Mouse (Mus musculus) spleen, adult 2 months (tissue): ENCODE results near the gene Crp. TPM values are rescaled to one million over a fixed set of nuclear protein-coding genes. Genes with fewer than 3 reads are reported as not detected.

ENCODE experiments used
- DNase-seq, 2 experiments: peaks; one replicate each; pipeline versions ENCODE4 v3.0.0 to v3.0.0-alpha.2; 2012 to 2021; ENCODE audit warnings: low spot score in 2 of 2, low read depth in 1 of 2
- H3K27ac ChIP-seq: fragments of 200-500 bp; 2 replicates; pipeline ENCODE4 v1.5.1; 2012; ENCODE audit warnings: low read length, inconsistent platforms; ENCODE audit not compliant: insufficient read depth
- H3K27me3 ChIP-seq: fragments of 200-500 bp; 2 replicates; pipeline ENCODE4 v1.6.1; 2012; ENCODE audit warnings: mild to moderate bottlenecking, moderate library complexity, low read length, inconsistent platforms; ENCODE audit not compliant: control insufficient read depth, insufficient read depth
- H3K36me3 ChIP-seq: fragments of 200-500 bp; 2 replicates; pipeline ENCODE4 v1.6.1; 2012; ENCODE audit warnings: mild to moderate bottlenecking, low read length, inconsistent platforms; ENCODE audit not compliant: control insufficient read depth, insufficient read depth
- H3K4me1 ChIP-seq: fragments of 200-500 bp; 2 replicates; pipeline ENCODE4 v1.6.1; 2011; ENCODE audit warnings: inconsistent platforms; ENCODE audit not compliant: control insufficient read depth, insufficient read depth, insufficient read length
- H3K4me3 ChIP-seq: fragments of 200-500 bp; 2 replicates; pipeline ENCODE4 v1.5.1; 2011; ENCODE audit warnings: mild to moderate bottlenecking, inconsistent platforms; ENCODE audit not compliant: insufficient read depth, insufficient read length; ENCODE audit errors: extremely low read depth
- CTCF ChIP-seq: fragments of 200-500 bp; IDR thresholded peaks from 2 replicates; pipeline ENCODE4 v1.5.1; 2011; ENCODE audit warnings: mild to moderate bottlenecking, inconsistent platforms; ENCODE audit not compliant: insufficient read depth, insufficient read length, insufficient replicate concordance; ENCODE audit errors: extremely low read depth
- POLR2A ChIP-seq: fragments of 200-500 bp; IDR thresholded peaks from 2 replicates; pipeline ENCODE4 v1.6.1; 2011; ENCODE audit warnings: low read depth, low read length, inconsistent platforms
- WGBS: fragments of 180-500 bp; shearing (Covaris S2); methylation state at CpG from one replicate; pipeline ENCODE4 v1.1.7; 2018; 5-methylcytosine and 5-hydroxymethylcytosine counted together
- polyA plus RNA-seq: library from polyadenylated mRNA; depleted of rRNA; stranded (reverse); fragments of >200 nt; gene quantifications from 2 replicates; pipeline ENCODE4 v1.2.3, GENCODE M21; 2012

Gene Crp
- polyA plus RNA-seq, 1 experiment: 0.07 TPM

- no peaks in the 10 kb centered on the region for H3K36me3 ChIP-seq
- H3K4me3 ChIP-seq: no peak overlapping the region
- 79% methylated on average over 3 of the region's 3 CpGs for WGBS
- H3K27ac ChIP-seq: no peak overlapping the region
- H3K27me3 ChIP-seq: no peaks in the 10 kb centered on the region
- TF ChIP-seq POLR2A (no peak), CTCF (no peak)
- DNase-seq: no peak
- H3K4me1 ChIP-seq: no peaks in the 10 kb centered on the region
Measured at GRCm38 (mm10) chr1:172657266-172657665, 40.6 kb upstream of the Crp start.

GRCm38 (mm10) chr1:172659688-172660087, 38.2 kb upstream of the Crp start:
- H3K27me3 ChIP-seq: no peaks in the 10 kb centered on the region

DNA sequence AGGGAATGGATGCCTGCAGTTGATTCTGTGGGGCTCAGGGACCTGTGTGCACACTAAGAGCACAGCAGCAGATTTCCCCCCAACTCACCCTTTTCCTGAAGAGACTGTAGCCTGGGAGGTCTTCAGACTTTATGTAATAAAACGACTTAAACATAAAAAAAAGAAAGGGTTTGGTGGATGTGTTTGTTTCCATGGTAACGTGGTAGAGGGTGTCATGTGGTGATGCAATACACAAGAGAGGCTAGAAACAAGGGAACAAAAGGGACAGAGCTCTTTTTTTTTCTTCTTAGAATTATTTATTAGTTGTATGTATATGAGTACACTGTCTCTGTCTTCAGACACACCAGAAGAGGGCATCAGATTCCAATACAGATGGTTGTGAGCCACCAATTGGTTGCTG, 32.4 kb upstream of the Crp start:
- no peaks in the 10 kb centered on the region for H3K27me3 ChIP-seq
- no peak overlapping the region for H3K4me3 ChIP-seq
- no peak overlapping the region for H3K27ac ChIP-seq
- WGBS: 59% methylated on average over 2 of the region's 2 CpGs
- DNase-seq: no peak
- H3K4me1 ChIP-seq: no peaks in the 10 kb centered on the region
- H3K36me3 ChIP-seq: no peaks in the 10 kb centered on the region
- TF ChIP-seq POLR2A: no peak

More at GRCm38 (mm10) chr1:172659688-172660087, 38.2 kb upstream of the Crp start:
- TF ChIP-seq POLR2A (no peak), CTCF (no peak)
- H3K4me3 ChIP-seq: no peak overlapping the region
- no peak overlapping the region for H3K27ac ChIP-seq
- no peak for DNase-seq
- 82% methylated on average over 8 of the region's 8 CpGs for WGBS
- no peaks in the 10 kb centered on the region for H3K4me1 ChIP-seq
- H3K36me3 ChIP-seq: no peaks in the 10 kb centered on the region

- Histone ChIP-seq H3K27ac (no peak overlapping the region), H3K4me3 (no peak overlapping the region), H3K4me1 (no peaks in the 10 kb centered on the region), H3K27me3 (no peaks in the 10 kb centered on the region), H3K36me3 (no peaks in the 10 kb centered on the region)
- WGBS: 86% methylated on average over 6 of the region's 6 CpGs
- DNase-seq: no peak
- TF ChIP-seq POLR2A (no peak), CTCF (no peak)
Measured at GRCm38 (mm10) chr1:172667597-172667996, 30.3 kb upstream of the Crp start.

GRCm38 (mm10) chr1:172670716-172671115, 27.1 kb upstream of the Crp start:
- Histone ChIP-seq H3K4me3 (no peak overlapping the region), H3K27ac (no peak overlapping the region), H3K4me1 (no peaks in the 10 kb centered on the region), H3K27me3 (no peaks in the 10 kb centered on the region), H3K36me3 (no peaks in the 10 kb centered on the region)
- DNase-seq: no peak
- no peak for TF ChIP-seq CTCF
- TF ChIP-seq POLR2A: no peak
- WGBS: 72% methylated on average over 1 of the region's 1 CpGs

GRCm38 (mm10) chr1:172680742-172681141, 17.1 kb upstream of the Crp start:
- no peak overlapping the region for H3K4me3 ChIP-seq
- TF ChIP-seq CTCF: no peak
- TF ChIP-seq POLR2A: no peak
- H3K4me1 ChIP-seq: no peaks in the 10 kb centered on the region
- DNase-seq: no peak
- H3K36me3 ChIP-seq: no peaks in the 10 kb centered on the region
- no peak overlapping the region for H3K27ac ChIP-seq
- no peaks in the 10 kb centered on the region for H3K27me3 ChIP-seq
- 92% methylated on average over 4 of the region's 4 CpGs for WGBS

DNA sequence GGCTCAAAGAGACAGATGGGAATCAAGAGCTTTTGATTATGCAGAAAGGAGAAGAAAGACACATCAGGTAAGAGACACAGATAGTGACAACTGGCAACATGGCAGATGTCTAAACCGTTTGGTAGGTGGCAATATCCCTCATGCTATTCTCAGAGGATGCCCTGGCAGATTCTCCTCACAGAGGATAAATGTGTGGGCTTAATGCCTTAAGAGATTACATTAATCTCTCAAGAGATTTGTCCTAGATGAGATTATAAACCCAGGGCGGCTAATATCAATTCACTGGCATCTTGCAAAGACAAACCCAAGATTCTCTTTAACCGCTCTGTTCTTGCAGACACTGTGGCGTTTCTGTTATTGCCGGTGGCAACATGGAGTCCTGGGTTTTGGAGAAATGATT, 14.3 kb upstream of the Crp start:
- no peak for DNase-seq
- no peak overlapping the region for H3K27ac ChIP-seq
- TF ChIP-seq CTCF: no peak
- TF ChIP-seq POLR2A: no peak
- no peaks in the 10 kb centered on the region for H3K36me3 ChIP-seq
- 86% methylated on average over 5 of the region's 5 CpGs for WGBS
- H3K4me1 ChIP-seq: no peaks in the 10 kb centered on the region
- no peaks in the 10 kb centered on the region for H3K27me3 ChIP-seq
- no peak overlapping the region for H3K4me3 ChIP-seq
